Mouse (Mus musculus): ENCODE measurements around the gene Zfhx3. TPM values are rescaled to one million over a fixed set of nuclear protein-coding genes. Genes with fewer than 3 reads are reported as not detected.

Zfhx3 gene
- total and polyA plus RNA-seq, 2 experiments from 2014 or later = 14.9 to 15.3 TPM

DNA sequence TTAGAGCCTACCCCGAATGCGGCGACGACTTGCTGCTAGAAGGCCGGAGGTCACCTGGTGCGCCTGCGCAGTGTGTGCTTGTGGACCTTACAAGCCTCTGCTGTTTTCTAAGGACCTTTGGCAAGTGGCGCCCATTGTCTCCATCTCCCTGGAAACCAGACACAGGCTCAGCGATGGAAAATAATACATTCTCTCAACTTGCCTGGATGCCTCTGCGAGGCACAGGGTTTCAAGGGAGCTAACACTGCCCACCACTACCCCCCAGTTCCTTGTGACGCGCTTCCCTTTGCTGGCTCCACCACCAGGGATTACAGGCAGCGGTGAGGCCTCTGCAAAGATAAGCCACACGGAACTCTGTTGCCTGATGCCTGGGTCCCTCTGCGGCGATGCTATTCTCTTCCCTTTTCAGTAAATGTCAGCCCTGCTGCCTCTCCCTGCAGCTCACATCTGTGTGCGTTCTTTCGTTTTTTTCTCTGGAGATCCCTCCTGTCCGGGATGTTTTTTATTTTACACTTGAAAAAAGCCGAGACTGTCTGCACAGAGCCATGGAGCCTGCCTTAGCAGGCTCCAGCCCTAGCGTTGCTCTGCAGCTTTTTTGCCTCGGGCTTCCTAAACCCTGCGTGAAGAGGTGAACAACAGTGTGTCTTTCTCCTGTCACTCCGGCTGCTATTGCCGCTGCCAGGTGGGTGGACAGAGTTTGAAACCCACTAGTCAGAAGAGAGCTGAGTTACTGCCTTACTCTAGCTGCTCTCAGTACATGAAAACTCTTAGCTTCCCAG lies 464.5 kb downstream of the Zfhx3 start:
- no peaks in the 10 kb centered on the region for H3K27me3 ChIP-seq (ENCODE audit: insufficient read depth, low read length)
- H3K27ac ChIP-seq = peak overlapping the region; percentile 65
- TF ChIP-seq CTCF (IDR thresholded peaks at IDR 0.05; ENCODE audit: low read depth) = peak; percentile 29; the same call in 1 of the 2 replicates
- H3K9ac ChIP-seq (replicated peaks; ENCODE audit: low read length) = peak overlapping the region; percentile 43; the same call in 1 of the 2 replicates
- peak overlapping the region; percentile 16 for H3K4me3 ChIP-seq (ENCODE audit: low read length)
- whole genome bisulfite sequencing = 7% methylated on average over 25 of the region's 25 CpGs
- H3K4me1 ChIP-seq (ENCODE audit: insufficient read depth, low read length) = peaks cover 7% of the 10 kb centered on the region
- ATAC-seq (peak; percentile 71), DNase-seq (ENCODE audit: low spot score) (peak; percentile 73)
- H3K4me2 ChIP-seq (ENCODE audit: low read depth, low read length) = peak overlapping the region; percentile 51
- H3K9me3 ChIP-seq (ENCODE audit: low read length) = no peaks in the 10 kb centered on the region
- H3K36me3 ChIP-seq (ENCODE audit: insufficient read depth, low read length) = no peaks in the 10 kb centered on the region

DNA sequence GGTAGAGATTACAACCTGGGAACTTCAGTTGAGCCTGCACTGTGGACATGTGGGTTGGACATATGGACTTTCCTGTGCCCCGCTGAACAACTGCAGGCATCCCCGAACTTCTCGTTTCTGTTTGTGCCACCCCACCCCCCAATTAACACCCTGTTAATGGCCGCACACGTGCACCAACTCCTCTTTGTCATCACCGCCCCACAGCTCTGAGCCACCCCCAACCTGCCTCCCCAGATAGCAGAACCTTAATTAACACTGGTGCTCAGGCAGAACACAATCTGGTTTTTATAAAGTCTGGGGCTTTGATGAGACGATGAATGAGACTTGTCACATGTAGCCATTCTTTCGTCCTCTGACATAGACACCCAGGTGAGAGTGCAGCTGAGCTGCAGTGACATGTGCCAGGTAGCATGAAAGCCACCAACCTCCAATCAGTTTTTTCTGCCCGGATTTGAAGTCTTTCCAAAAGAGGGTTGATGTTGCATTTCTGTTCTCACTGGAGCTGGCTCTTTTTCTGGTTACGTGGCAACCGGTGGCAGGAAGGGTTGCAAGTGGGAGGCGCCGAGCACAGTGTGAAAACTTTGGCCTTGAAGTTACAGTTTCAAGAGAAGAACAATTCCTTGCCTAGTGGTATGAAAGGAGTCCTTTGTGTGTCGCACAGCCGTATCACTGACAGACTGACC lies 476.9 kb downstream of the Zfhx3 start:
- 27% methylated on average over 15 of the region's 15 CpGs for WGBS
- H3K4me1 ChIP-seq (ENCODE audit: insufficient read depth, low read length) = no peaks in the 10 kb centered on the region; the same call in 1 of the 2 replicates
- ATAC-seq = no peak
- H3K27me3 ChIP-seq (ENCODE audit: insufficient read depth, low read length) = no peaks in the 10 kb centered on the region
- no peak overlapping the region for H3K27ac ChIP-seq
- peak; percentile 52 for DNase-seq (ENCODE audit: low spot score)
- 0 out of 2 replicates have a peak overlapping the region, but pooled peaks have one; percentile 3 for H3K4me2 ChIP-seq (ENCODE audit: low read depth, low read length)
- no peak for TF ChIP-seq CTCF (IDR thresholded peaks at IDR 0.05; ENCODE audit: low read depth)
- no peak overlapping the region for H3K9ac ChIP-seq (replicated peaks; ENCODE audit: low read length)
- no peaks in the 10 kb centered on the region for H3K36me3 ChIP-seq (ENCODE audit: insufficient read depth, low read length)
- H3K9me3 ChIP-seq (ENCODE audit: low read length) = no peaks in the 10 kb centered on the region
- H3K4me3 ChIP-seq (ENCODE audit: low read length) = no peak overlapping the region

DNA sequence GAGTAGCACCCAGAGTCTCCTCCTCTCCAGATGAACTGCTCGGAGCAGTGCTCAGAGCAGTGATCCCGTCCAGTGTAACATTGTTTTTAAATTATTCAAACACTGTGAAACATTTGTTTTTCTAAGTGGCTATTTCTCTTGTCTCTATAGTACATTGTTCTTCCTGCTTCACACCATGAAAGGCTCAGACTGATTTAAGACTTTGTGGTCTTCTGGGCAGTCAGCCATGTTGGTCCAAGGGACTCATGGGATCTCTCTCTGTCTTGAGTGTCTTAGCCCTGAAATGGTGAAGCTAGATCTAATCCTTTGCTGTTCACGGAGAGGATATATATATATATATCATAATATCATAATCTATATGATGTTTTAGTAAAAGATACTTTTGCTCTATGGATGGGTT lies 480.1 kb downstream of the Zfhx3 start:
- whole genome bisulfite sequencing = 74% methylated on average over 3 of the region's 3 CpGs
- Histone ChIP-seq H3K4me3 (ENCODE audit: low read length) (no peak overlapping the region), H3K4me1 (ENCODE audit: insufficient read depth, low read length) (no peaks in the 10 kb centered on the region; the same call in 1 of the 2 replicates), H3K27me3 (ENCODE audit: insufficient read depth, low read length) (no peaks in the 10 kb centered on the region), H3K9me3 (ENCODE audit: low read length) (no peaks in the 10 kb centered on the region), H3K36me3 (ENCODE audit: insufficient read depth, low read length) (no peaks in the 10 kb centered on the region), H3K4me2 (ENCODE audit: low read depth, low read length) (no peak overlapping the region), H3K27ac (no peak overlapping the region), H3K9ac (replicated peaks; ENCODE audit: low read length) (no peak overlapping the region)
- TF ChIP-seq CTCF (IDR thresholded peaks at IDR 0.05; ENCODE audit: low read depth) = no peak
- ATAC-seq (no peak), DNase-seq (ENCODE audit: low spot score) (no peak)

DNA sequence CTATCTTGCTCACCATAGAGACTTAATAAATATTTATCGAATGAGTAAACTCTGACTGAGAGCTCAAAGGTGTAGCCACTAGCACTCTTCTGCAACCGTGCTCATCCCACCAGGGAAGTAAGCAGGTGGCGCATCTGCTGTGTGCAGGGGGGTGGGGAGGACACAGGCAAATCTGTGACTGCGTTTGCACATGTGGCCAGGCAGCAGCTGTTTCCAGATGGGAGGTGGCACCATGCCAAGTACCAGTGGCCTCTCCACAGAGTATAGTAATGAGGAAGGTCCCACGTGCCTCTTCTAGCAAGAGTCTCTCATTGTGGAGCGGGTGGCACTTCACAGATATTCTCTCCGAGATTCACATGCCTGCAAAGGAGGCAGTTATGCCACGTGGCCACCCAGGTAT lies 481.9 kb downstream of the Zfhx3 start:
- H3K9me3 ChIP-seq (ENCODE audit: low read length) = no peaks in the 10 kb centered on the region
- H3K27me3 ChIP-seq (ENCODE audit: insufficient read depth, low read length) = no peaks in the 10 kb centered on the region
- H3K4me1 ChIP-seq (ENCODE audit: insufficient read depth, low read length) = no peaks in the 10 kb centered on the region; the same call in 1 of the 2 replicates
- peak; percentile 54 for DNase-seq (ENCODE audit: low spot score)
- no peaks in the 10 kb centered on the region for H3K36me3 ChIP-seq (ENCODE audit: insufficient read depth, low read length)
- no peak for TF ChIP-seq CTCF (IDR thresholded peaks at IDR 0.05; ENCODE audit: low read depth)
- H3K27ac ChIP-seq = no peak overlapping the region
- H3K4me3 ChIP-seq (ENCODE audit: low read length) = no peak overlapping the region
- no peak overlapping the region for H3K4me2 ChIP-seq (ENCODE audit: low read depth, low read length)
- WGBS = 54% methylated on average over 8 of the region's 8 CpGs
- H3K9ac ChIP-seq (replicated peaks; ENCODE audit: low read length) = no peak overlapping the region
- no peak for ATAC-seq

DNA sequence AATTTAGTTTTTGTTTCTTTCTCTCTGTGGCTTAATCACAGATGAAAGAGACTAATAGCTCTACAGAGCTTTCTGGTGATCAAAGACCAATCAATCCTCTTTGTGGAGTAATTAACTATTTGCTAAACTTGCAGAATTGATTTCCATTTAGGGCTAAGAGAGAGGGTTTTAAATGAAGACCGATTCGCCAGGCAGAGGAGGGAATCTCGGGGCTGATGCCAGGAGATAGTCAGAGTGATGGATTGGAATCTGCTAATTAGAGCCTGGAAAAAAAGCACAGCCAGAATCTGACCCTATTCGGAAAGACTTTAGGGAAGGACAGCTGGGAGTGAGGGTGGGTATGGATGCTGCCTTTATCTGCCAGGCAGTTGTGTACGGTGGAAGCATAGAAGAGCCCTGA lies 490.9 kb downstream of the Zfhx3 start:
- DNase-seq (ENCODE audit: low spot score) (no peak), ATAC-seq (no peak)
- WGBS = 26% methylated on average over 5 of the region's 5 CpGs
- Histone ChIP-seq H3K4me3 (ENCODE audit: low read length) (no peak overlapping the region), H3K9ac (replicated peaks; ENCODE audit: low read length) (no peak overlapping the region), H3K36me3 (ENCODE audit: insufficient read depth, low read length) (no peaks in the 10 kb centered on the region), H3K9me3 (ENCODE audit: low read length) (no peaks in the 10 kb centered on the region), H3K4me1 (ENCODE audit: insufficient read depth, low read length) (no peaks in the 10 kb centered on the region), H3K27ac (no peak overlapping the region), H3K27me3 (ENCODE audit: insufficient read depth, low read length) (no peaks in the 10 kb centered on the region), H3K4me2 (ENCODE audit: low read depth, low read length) (no peak overlapping the region)
- TF ChIP-seq CTCF (IDR thresholded peaks at IDR 0.05; ENCODE audit: low read depth) = no peak

DNA sequence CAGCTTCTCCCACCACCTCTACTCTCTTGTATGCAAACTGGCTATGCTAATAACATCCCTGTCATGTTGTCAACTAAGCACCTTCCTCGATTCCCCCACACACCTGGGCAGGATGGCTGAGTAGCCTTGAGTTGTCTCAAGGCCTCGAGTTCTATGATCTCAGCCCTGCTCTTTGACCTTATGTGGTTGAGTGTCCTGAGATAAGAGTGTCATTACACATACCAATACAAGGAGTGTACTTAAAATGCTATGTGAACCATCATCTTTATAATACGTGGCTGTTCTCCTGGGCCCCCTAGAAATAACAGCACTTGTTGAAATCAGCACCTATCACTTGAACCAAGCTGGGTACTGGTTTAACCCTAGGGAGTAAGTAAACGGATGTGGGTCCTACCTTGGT lies 492.1 kb downstream of the Zfhx3 start:
- no peak for TF ChIP-seq CTCF (IDR thresholded peaks at IDR 0.05; ENCODE audit: low read depth)
- no peak overlapping the region for H3K4me3 ChIP-seq (ENCODE audit: low read length)
- DNase-seq (ENCODE audit: low spot score) = no peak
- no peak overlapping the region for H3K9ac ChIP-seq (replicated peaks; ENCODE audit: low read length)
- no peaks in the 10 kb centered on the region for H3K27me3 ChIP-seq (ENCODE audit: insufficient read depth, low read length)
- no peaks in the 10 kb centered on the region for H3K4me1 ChIP-seq (ENCODE audit: insufficient read depth, low read length)
- no peak for ATAC-seq
- WGBS = 86% methylated on average over 4 of the region's 4 CpGs
- H3K27ac ChIP-seq = no peak overlapping the region
- H3K4me2 ChIP-seq (ENCODE audit: low read depth, low read length) = no peak overlapping the region
- no peaks in the 10 kb centered on the region for H3K9me3 ChIP-seq (ENCODE audit: low read length)
- no peaks in the 10 kb centered on the region for H3K36me3 ChIP-seq (ENCODE audit: insufficient read depth, low read length)

Measured in hindbrain, postnatal 0 days (tissue).